Comparison of ENCODE assay signal across 31 mouse cellular contexts in genomic region chr10:97404076-97404787, GRCm38 (mm10).
DNase-seq lines count a peak whose midpoint lies in the region; ATAC-seq and TF ChIP-seq lines count a peak whose summit lies in the region.
"Had no signal": no experiment of that assay in that cellular context is flagged by ENCODE, and none has a peak within 500 bp of the region (broad histone marks: within the 10 kb centered on the region; RNA-seq: fewer than 3 reads in every experiment).

No protein-coding gene starts in this region.

- no peak overlapping the region for H3K4me3 ChIP-seq in kidney, embryonic 15.5 days (replicated peaks)
- H3K4me3 ChIP-seq in lung, embryonic 15.5 days: no peak overlapping the region
- no peak overlapping the region for H3K4me3 ChIP-seq in lung, postnatal 0 days (ENCODE audit: low read depth, low read length)
- H3K4me3 ChIP-seq in stomach, embryonic 14.5 days (ENCODE audit: low read depth, low read length): no peak overlapping the region
- H3K4me3 ChIP-seq: embryonic facial prominence, embryonic 13.5 days; forebrain, embryonic 10.5 days; hindbrain, embryonic 13.5 days; limb, embryonic 10.5 days; limb, embryonic 15.5 days; liver, embryonic 13.5 days; midbrain, embryonic 13.5 days; neural tube, embryonic 15.5 days had no signal

- no peak for TF ChIP-seq CTCF in lung, postnatal 0 days (IDR thresholded peaks at IDR 0.05)

- H3K9ac ChIP-seq in kidney, embryonic 15.5 days: no peak overlapping the region
- no peak overlapping the region for H3K9ac ChIP-seq in lung, embryonic 15.5 days
- H3K9ac ChIP-seq in lung, postnatal 0 days (replicated peaks; ENCODE audit: low read depth): no peak overlapping the region
- H3K9ac ChIP-seq in stomach, embryonic 14.5 days (replicated peaks; ENCODE audit: low read depth, low read length): no peak overlapping the region
- H3K9ac ChIP-seq: embryonic facial prominence, embryonic 13.5 days; hindbrain, embryonic 13.5 days; limb, embryonic 15.5 days; liver, embryonic 13.5 days; midbrain, embryonic 13.5 days; neural tube, embryonic 15.5 days had no signal

- ATAC-seq in kidney, embryonic 15.5 days (replicated peaks; ENCODE audit: low FRiP score): no peak
- ATAC-seq in lung, embryonic 15.5 days (ENCODE audit: borderline replicate concordance, extremely low read depth, low FRiP score, low TSS enrichment): peak; percentile 62; the same call in 1 of the 2 replicates
- ATAC-seq in lung, postnatal 0 days: no peak
- no peak; the same call in 1 of the 2 replicates for ATAC-seq in stomach, embryonic 14.5 days (ENCODE audit: insufficient number of reproducible peaks, insufficient read depth, low FRiP score, low read depth)
- ATAC-seq: CD4-positive, CD25-positive, alpha-beta regulatory T cell, adult 4 months; midbrain, embryonic 13.5 days had no signal

- H3K27ac ChIP-seq in kidney, embryonic 15.5 days: peak overlapping the region; percentile 48; the same call in 1 of the 2 replicates
- H3K27ac ChIP-seq in lung, embryonic 15.5 days: peak overlapping the region; percentile 27
- H3K27ac ChIP-seq in lung, postnatal 0 days (ENCODE audit: low read length): no peak overlapping the region
- H3K27ac ChIP-seq in stomach, embryonic 14.5 days (ENCODE audit: low read length): peak overlapping the region; percentile 86
- H3K27ac ChIP-seq: embryonic facial prominence, embryonic 13.5 days; forebrain, embryonic 10.5 days; hindbrain, embryonic 13.5 days; limb, embryonic 10.5 days; limb, embryonic 15.5 days; liver, embryonic 13.5 days; macrophage; midbrain, embryonic 13.5 days; neural tube, embryonic 15.5 days had no signal

- WGBS in kidney, embryonic 15.5 days: 44% methylated on average over 2 of the region's 2 CpGs
- WGBS in lung, embryonic 15.5 days: 51% methylated on average over 2 of the region's 2 CpGs
- 48% methylated on average over 2 of the region's 2 CpGs for WGBS in lung, postnatal 0 days
- WGBS in stomach, embryonic 14.5 days: 34% methylated on average over 2 of the region's 2 CpGs

- no peak for DNase-seq in kidney, adult 11 months
- DNase-seq in lung, postnatal 0 days (ENCODE audit: low spot score): no peak
- DNase-seq in ovary, postnatal 36 days (ENCODE audit: low spot score): no peak
- DNase-seq in ovary, postnatal 14 days (ENCODE audit: low spot score): no peak
- DNase-seq: adrenal gland, postnatal 25 days; cerebellum, adult 18-20 months; cerebellum, postnatal 10 days; gastrocnemius, postnatal 25 days; heart, adult 11 months; heart, postnatal 36 days; kidney, adult 9 months; kidney, postnatal 4 days; layer of hippocampus, adult 9-11 months; liver, embryonic 13.5 days; lung, adult 18-20 months; right cerebral cortex, adult 18-20 months; spleen, adult 18-20 months; thymus, postnatal 14 days had no signal

- H3K4me1 ChIP-seq in kidney, embryonic 15.5 days: 0 out of 2 replicates have a peak, but pooled peaks cover 3% of the 10 kb centered on the region
- H3K4me1 ChIP-seq in lung, embryonic 15.5 days: peaks cover 5% of the 10 kb centered on the region
- H3K4me1 ChIP-seq in lung, postnatal 0 days (ENCODE audit: insufficient read depth, low read depth, low read length): no peaks in the 10 kb centered on the region
- H3K4me1 ChIP-seq in stomach, embryonic 14.5 days (ENCODE audit: control insufficient read depth, insufficient read depth, low read length): no peaks in the 10 kb centered on the region
- H3K4me1 ChIP-seq: embryonic facial prominence, embryonic 13.5 days; hindbrain, embryonic 13.5 days; limb, embryonic 15.5 days; liver, embryonic 13.5 days; midbrain, embryonic 13.5 days; neural tube, embryonic 15.5 days had no signal

- H3K9me3 ChIP-seq in kidney, embryonic 15.5 days (replicated peaks): no peaks in the 10 kb centered on the region
- no peaks in the 10 kb centered on the region for H3K9me3 ChIP-seq in lung, embryonic 15.5 days
- no peaks in the 10 kb centered on the region for H3K9me3 ChIP-seq in lung, postnatal 0 days (ENCODE audit: low read length)
- H3K9me3 ChIP-seq in stomach, embryonic 14.5 days (ENCODE audit: control insufficient read depth, low read depth, low read length): no peaks in the 10 kb centered on the region
- H3K9me3 ChIP-seq: embryonic facial prominence, embryonic 13.5 days; forebrain, embryonic 10.5 days; hindbrain, embryonic 13.5 days; limb, embryonic 10.5 days; limb, embryonic 15.5 days; liver, embryonic 13.5 days; midbrain, embryonic 13.5 days; neural tube, embryonic 15.5 days had no signal

- no peak overlapping the region for H3K4me2 ChIP-seq in kidney, embryonic 15.5 days
- H3K4me2 ChIP-seq in lung, embryonic 15.5 days: no peak overlapping the region
- H3K4me2 ChIP-seq in lung, postnatal 0 days (replicated peaks; ENCODE audit: low read depth, low read length): no peak overlapping the region
- no peak overlapping the region for H3K4me2 ChIP-seq in stomach, embryonic 14.5 days (replicated peaks; ENCODE audit: low read depth, low read length)
- H3K4me2 ChIP-seq: embryonic facial prominence, embryonic 13.5 days; heart, embryonic 11.5 days; hindbrain, embryonic 13.5 days; limb, embryonic 15.5 days; liver, embryonic 13.5 days; midbrain, embryonic 13.5 days; neural tube, embryonic 15.5 days had no signal

- TF ChIP-seq EP300 in lung, postnatal 0 days (IDR thresholded peaks at IDR 0.05): no peak

- H3K36me3 ChIP-seq in kidney, embryonic 15.5 days: no peaks in the 10 kb centered on the region
- no peaks in the 10 kb centered on the region for H3K36me3 ChIP-seq in lung, embryonic 15.5 days
- no peaks in the 10 kb centered on the region for H3K36me3 ChIP-seq in lung, postnatal 0 days (ENCODE audit: insufficient read depth, low read length)
- H3K36me3 ChIP-seq in stomach, embryonic 14.5 days (ENCODE audit: control insufficient read depth, insufficient read depth, low read length): no peaks in the 10 kb centered on the region
- H3K36me3 ChIP-seq: embryonic facial prominence, embryonic 13.5 days; forebrain, embryonic 10.5 days; hindbrain, embryonic 13.5 days; limb, embryonic 10.5 days; limb, embryonic 15.5 days; liver, embryonic 13.5 days; midbrain, embryonic 13.5 days; neural tube, embryonic 15.5 days had no signal

- no peaks in the 10 kb centered on the region for H3K27me3 ChIP-seq in kidney, embryonic 15.5 days
- no peaks in the 10 kb centered on the region for H3K27me3 ChIP-seq in lung, embryonic 15.5 days
- no peaks in the 10 kb centered on the region for H3K27me3 ChIP-seq in lung, postnatal 0 days (replicated peaks; ENCODE audit: insufficient read depth, low read length)
- H3K27me3 ChIP-seq in stomach, embryonic 14.5 days (ENCODE audit: control insufficient read depth, insufficient read depth, low read length): no peaks in the 10 kb centered on the region
- H3K27me3 ChIP-seq: embryonic facial prominence, embryonic 13.5 days; hindbrain, embryonic 13.5 days; limb, embryonic 15.5 days; liver, embryonic 13.5 days; midbrain, embryonic 13.5 days; neural tube, embryonic 15.5 days had no signal
